Mouse (Mus musculus): ENCODE data around the gene Atp8a2. TPM values are rescaled to one million over a fixed set of nuclear protein-coding genes. Genes with fewer than 3 reads are reported as not detected.
A peak's percentile ranks its signal among the peaks of the same experiment; 100 is the strongest.

The Atp8a2 gene
- polyA plus RNA-seq, 1 experiment from 2014 or later = 6.9 TPM

DNA sequence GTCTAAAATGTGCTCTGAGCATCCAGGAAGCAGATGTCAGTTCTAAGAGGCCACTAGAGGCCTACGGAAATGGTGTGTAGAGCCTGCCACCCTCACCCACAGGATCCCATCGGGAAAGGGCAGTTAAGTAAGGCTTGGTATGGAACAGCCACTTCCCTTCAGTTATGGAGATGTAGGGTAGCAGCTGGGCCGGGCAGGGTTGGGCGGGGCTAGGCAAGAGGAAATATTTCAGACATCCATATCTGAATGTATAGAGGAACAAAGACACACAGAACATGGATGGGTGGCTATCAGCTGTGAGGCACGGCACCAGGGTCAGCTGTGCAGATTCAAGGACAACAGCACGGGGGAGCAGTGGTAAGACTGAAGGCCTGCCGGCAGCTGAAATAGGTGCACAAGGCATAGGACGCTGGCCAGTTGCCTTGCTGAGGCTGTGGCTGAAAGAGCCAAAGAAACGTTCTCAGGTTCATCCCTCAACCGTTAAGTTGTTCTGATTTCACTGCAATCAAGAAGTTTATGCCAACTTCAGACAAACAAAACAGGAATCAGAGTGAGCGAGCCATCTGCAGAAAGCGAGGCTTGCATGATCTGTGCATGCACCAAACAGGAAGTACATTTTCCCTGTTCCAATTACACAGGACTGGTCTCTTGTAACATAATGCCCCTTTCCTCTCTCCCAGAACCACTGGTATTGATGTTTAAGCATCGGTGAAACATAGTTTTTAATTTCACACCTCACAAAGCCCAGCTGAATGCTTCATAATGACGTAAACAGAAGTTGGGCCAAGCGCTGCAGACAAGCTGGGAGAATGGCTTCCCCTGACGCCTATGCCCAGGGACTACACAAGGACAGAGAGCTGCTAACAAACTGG is 549.9 kb downstream of the Atp8a2 start:
- 62% methylated on average over 16 of the region's 16 CpGs for WGBS
- H3K27me3 ChIP-seq (ENCODE audit: insufficient read depth, poor library complexity, severe bottlenecking) = no peaks in the 10 kb centered on the region
- no peak for DNase-seq (ENCODE audit: low spot score)
- peaks cover 40% of the 10 kb centered on the region for H3K4me1 ChIP-seq
- H3K9me3 ChIP-seq = no peaks in the 10 kb centered on the region
- H3K36me3 ChIP-seq = no peaks in the 10 kb centered on the region
- H3K4me3 ChIP-seq = no peak overlapping the region
- H3K27ac ChIP-seq = peak overlapping the region; percentile 56

GRCm38 (mm10) chr14:59644896-59645295 is 552.1 kb downstream of the Atp8a2 start:
- no peak overlapping the region for H3K27ac ChIP-seq
- no peak for DNase-seq (ENCODE audit: low spot score)
- no peak overlapping the region for H3K4me3 ChIP-seq
- H3K27me3 ChIP-seq (ENCODE audit: insufficient read depth, poor library complexity, severe bottlenecking) = no peaks in the 10 kb centered on the region
- H3K4me1 ChIP-seq = peaks cover 51% of the 10 kb centered on the region
- H3K9me3 ChIP-seq = no peaks in the 10 kb centered on the region
- WGBS = 67% methylated on average over 3 of the region's 3 CpGs
- no peaks in the 10 kb centered on the region for H3K36me3 ChIP-seq

- Histone ChIP-seq H3K4me1 (peaks cover 53% of the 10 kb centered on the region), H3K4me3 (no peak overlapping the region), H3K27me3 (ENCODE audit: insufficient read depth, poor library complexity, severe bottlenecking) (no peaks in the 10 kb centered on the region), H3K27ac (no peak overlapping the region), H3K36me3 (no peaks in the 10 kb centered on the region), H3K9me3 (no peaks in the 10 kb centered on the region)
- no peak for DNase-seq (ENCODE audit: low spot score)
- WGBS = 75% methylated on average over 1 of the region's 1 CpGs
Observed at GRCm38 (mm10) chr14:59644166-59644565, 552.8 kb downstream of the Atp8a2 start.

- no peaks in the 10 kb centered on the region for H3K36me3 ChIP-seq
- peaks cover 57% of the 10 kb centered on the region for H3K4me1 ChIP-seq
- WGBS = 28% methylated on average over 12 of the region's 12 CpGs
- DNase-seq (ENCODE audit: low spot score) = no peak
- 0 out of 2 replicates have a peak overlapping the region, but pooled peaks have one; percentile 23 for H3K27ac ChIP-seq
- H3K4me3 ChIP-seq = no peak overlapping the region
- no peaks in the 10 kb centered on the region for H3K27me3 ChIP-seq (ENCODE audit: insufficient read depth, poor library complexity, severe bottlenecking)
- H3K9me3 ChIP-seq = no peaks in the 10 kb centered on the region
Observed at GRCm38 (mm10) chr14:59643582-59643981, 553.4 kb downstream of the Atp8a2 start.

GRCm38 (mm10) chr14:59641856-59642255 is 555.1 kb downstream of the Atp8a2 start:
- no peak for DNase-seq (ENCODE audit: low spot score)
- H3K27ac ChIP-seq = no peak overlapping the region
- WGBS = 19% methylated on average over 5 of the region's 5 CpGs
- no peak overlapping the region for H3K4me3 ChIP-seq
- H3K36me3 ChIP-seq = no peaks in the 10 kb centered on the region
- H3K27me3 ChIP-seq (ENCODE audit: insufficient read depth, poor library complexity, severe bottlenecking) = no peaks in the 10 kb centered on the region
- H3K4me1 ChIP-seq = peaks cover 48% of the 10 kb centered on the region
- H3K9me3 ChIP-seq = no peaks in the 10 kb centered on the region

DNA sequence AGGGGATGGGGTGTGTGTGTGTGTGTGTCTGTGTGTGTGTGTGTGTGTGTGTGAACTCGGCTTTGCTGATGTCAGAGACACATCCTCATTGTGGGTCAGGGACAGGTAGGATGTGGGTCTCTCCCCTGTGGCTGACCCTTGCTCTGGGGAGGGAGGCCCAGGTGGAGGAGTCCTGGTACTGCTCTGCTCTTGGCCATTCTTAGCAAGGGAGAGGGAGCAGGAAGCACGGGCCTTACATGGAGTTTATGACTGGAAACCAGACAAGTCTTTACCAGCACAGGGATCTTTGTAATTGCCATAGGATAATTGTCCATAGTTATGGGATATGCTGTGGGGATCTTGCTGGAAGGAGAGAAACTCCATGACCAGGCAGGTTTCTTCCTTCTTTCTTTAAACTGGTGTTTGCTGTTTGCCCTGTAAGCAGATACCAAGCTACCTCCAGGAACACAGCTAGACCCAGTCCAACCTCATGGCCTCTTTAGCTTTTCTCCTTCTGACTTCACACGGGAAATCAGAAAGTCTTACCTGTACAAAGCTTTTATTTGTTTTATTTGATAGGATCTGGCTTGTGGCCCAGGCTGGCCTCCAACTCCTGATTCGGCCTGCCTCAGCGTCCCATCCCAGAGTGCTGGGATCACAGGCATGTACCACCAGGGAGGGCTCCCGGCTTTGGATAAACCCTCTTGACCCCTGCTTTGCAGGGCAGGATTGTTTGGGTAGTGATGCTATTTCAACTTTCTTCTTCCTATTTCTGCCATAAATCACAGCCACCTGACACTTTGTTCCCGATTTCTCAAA is 557.9 kb downstream of the Atp8a2 start:
- H3K36me3 ChIP-seq = no peaks in the 10 kb centered on the region
- no peak for DNase-seq (ENCODE audit: low spot score)
- peaks cover 37% of the 10 kb centered on the region for H3K4me1 ChIP-seq
- no peaks in the 10 kb centered on the region for H3K9me3 ChIP-seq
- WGBS = 47% methylated on average over 7 of the region's 7 CpGs
- no peak overlapping the region for H3K4me3 ChIP-seq
- no peaks in the 10 kb centered on the region for H3K27me3 ChIP-seq (ENCODE audit: insufficient read depth, poor library complexity, severe bottlenecking)
- 0 out of 2 replicates have a peak overlapping the region, but pooled peaks have one; percentile 22 for H3K27ac ChIP-seq

DNA sequence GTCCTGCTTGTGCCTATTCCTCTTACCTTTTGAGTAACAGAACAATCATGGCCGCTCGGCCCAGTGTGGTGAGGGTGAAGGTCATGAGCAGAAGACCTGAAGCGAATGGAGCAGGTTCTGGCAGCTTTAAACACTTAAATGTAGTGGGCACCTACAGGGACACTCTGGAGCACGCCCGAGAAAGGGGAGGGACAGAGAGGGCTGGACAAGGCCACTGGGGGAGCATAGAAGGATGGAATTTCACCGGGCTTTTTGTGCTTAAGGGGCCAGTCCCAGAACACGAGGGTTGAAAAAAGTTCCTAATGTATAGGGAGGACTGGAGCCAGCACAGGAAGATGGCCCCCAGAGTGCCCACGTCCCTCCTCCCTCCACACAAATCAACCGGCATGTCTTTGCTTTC is 563.0 kb downstream of the Atp8a2 start:
- no peak overlapping the region for H3K27ac ChIP-seq
- no peak overlapping the region for H3K4me3 ChIP-seq
- no peaks in the 10 kb centered on the region for H3K27me3 ChIP-seq (ENCODE audit: insufficient read depth, poor library complexity, severe bottlenecking)
- H3K36me3 ChIP-seq = peaks cover 12% of the 10 kb centered on the region
- no peak for DNase-seq (ENCODE audit: low spot score)
- no peaks in the 10 kb centered on the region for H3K9me3 ChIP-seq
- 74% methylated on average over 9 of the region's 9 CpGs for WGBS
- H3K4me1 ChIP-seq = peaks cover 8% of the 10 kb centered on the region; the same call in 1 of the 2 replicates

- 0 out of 2 replicates have a peak, but pooled peaks cover 5% of the 10 kb centered on the region for H3K4me1 ChIP-seq
- H3K27ac ChIP-seq = no peak overlapping the region
- H3K36me3 ChIP-seq = peaks cover 12% of the 10 kb centered on the region
- H3K9me3 ChIP-seq = no peaks in the 10 kb centered on the region
- H3K4me3 ChIP-seq = no peak overlapping the region
- WGBS = 67% methylated on average over 5 of the region's 5 CpGs
- no peaks in the 10 kb centered on the region for H3K27me3 ChIP-seq (ENCODE audit: insufficient read depth, poor library complexity, severe bottlenecking)
- DNase-seq (ENCODE audit: low spot score) = no peak
Observed at GRCm38 (mm10) chr14:59633295-59633898, 563.6 kb downstream of the Atp8a2 start.

GRCm38 (mm10) chr14:59632067-59632466 is 564.9 kb downstream of the Atp8a2 start:
- Histone ChIP-seq H3K4me1 (peaks cover 15% of the 10 kb centered on the region; the same call in 1 of the 2 replicates), H3K9me3 (no peaks in the 10 kb centered on the region), H3K4me3 (no peak overlapping the region), H3K36me3 (peaks cover 12% of the 10 kb centered on the region), H3K27me3 (ENCODE audit: insufficient read depth, poor library complexity, severe bottlenecking) (no peaks in the 10 kb centered on the region), H3K27ac (no peak overlapping the region)
- WGBS = 77% methylated on average over 6 of the region's 6 CpGs
- no peak for DNase-seq (ENCODE audit: low spot score)

DNA sequence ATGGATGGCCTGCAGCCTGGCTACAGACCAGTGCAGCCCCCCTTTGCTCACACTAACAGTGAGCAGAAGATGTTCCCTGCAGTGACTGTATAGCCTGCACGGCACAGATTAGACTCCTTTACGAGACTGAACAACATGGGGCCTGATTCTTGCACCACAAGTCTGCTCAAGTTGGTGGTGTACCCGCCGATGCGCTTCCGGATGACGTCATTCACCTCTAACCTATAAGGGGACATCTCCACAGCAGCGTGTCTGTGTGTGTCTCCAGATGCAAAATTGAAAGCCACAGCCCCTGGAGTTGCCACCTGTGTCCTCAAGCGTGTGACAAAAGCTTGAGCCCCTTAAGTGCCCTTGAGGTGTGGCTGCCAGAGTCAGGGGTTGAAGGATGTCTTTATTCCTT is 566.9 kb downstream of the Atp8a2 start:
- Histone ChIP-seq H3K9me3 (no peaks in the 10 kb centered on the region), H3K27me3 (ENCODE audit: insufficient read depth, poor library complexity, severe bottlenecking) (no peaks in the 10 kb centered on the region; the same call in 1 of the 2 replicates), H3K4me1 (peaks cover 33% of the 10 kb centered on the region), H3K27ac (no peak overlapping the region), H3K36me3 (peaks cover 12% of the 10 kb centered on the region), H3K4me3 (no peak overlapping the region)
- no peak for DNase-seq (ENCODE audit: low spot score)
- 88% methylated on average over 9 of the region's 9 CpGs for WGBS

GRCm38 (mm10) chr14:59629308-59629707 is 567.7 kb downstream of the Atp8a2 start:
- Histone ChIP-seq H3K27me3 (ENCODE audit: insufficient read depth, poor library complexity, severe bottlenecking) (no peaks in the 10 kb centered on the region; the same call in 1 of the 2 replicates), H3K36me3 (peaks cover 12% of the 10 kb centered on the region), H3K4me3 (no peak overlapping the region), H3K9me3 (no peaks in the 10 kb centered on the region), H3K4me1 (peaks cover 37% of the 10 kb centered on the region), H3K27ac (no peak overlapping the region)
- WGBS = 87% methylated on average over 15 of the region's 15 CpGs
- no peak for DNase-seq (ENCODE audit: low spot score)

DNA sequence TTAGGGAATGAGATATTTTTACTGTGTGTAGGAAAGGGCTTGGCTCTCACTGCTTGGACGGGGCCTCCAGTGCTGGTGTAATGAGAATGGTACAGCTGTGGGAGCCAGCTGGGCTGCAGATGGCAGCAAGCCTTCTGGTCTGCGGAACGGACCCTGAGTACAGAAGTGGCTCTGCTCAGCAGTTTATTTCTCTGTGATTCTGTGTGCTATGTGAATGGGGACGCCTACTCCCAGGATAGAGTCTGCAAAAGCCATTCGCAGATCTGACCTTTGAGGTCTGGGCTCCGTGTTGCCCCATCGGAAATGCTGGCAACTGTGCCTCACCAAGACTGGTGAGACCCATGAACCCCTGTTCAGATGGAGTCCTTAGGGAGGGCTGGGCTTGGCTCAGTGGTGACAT is 569.2 kb downstream of the Atp8a2 start:
- H3K27me3 ChIP-seq (ENCODE audit: insufficient read depth, poor library complexity, severe bottlenecking) = no peaks in the 10 kb centered on the region; the same call in 1 of the 2 replicates
- 46% methylated on average over 7 of the region's 7 CpGs for WGBS
- H3K36me3 ChIP-seq = peaks cover 12% of the 10 kb centered on the region
- 0 out of 2 replicates have a peak overlapping the region, but pooled peaks have one; percentile 36 for H3K27ac ChIP-seq
- H3K4me1 ChIP-seq = peaks cover 37% of the 10 kb centered on the region
- no peaks in the 10 kb centered on the region for H3K9me3 ChIP-seq
- H3K4me3 ChIP-seq = peak overlapping the region; percentile 73
- DNase-seq (ENCODE audit: low spot score) = no peak

All from heart, embryonic 10.5 days (tissue).